Mouse (Mus musculus): ENCODE measurements around the gene Adgrb3. TPM values are rescaled to one million over a fixed set of nuclear protein-coding genes. Genes with fewer than 3 reads are reported as not detected.
A peak's percentile ranks its signal among the peaks of the same experiment; 100 is the strongest.

The Adgrb3 gene
- total RNA-seq, 4 experiments from 2014 or later, result 0.70 to 1.9 (median 1.4) TPM

- no peak for DNase-seq
Observed at GRCm38 (mm10) chr1:25250562-25250961, 578.9 kb downstream of the Adgrb3 start.

GRCm38 (mm10) chr1:25242436-25242835 lies 587.1 kb downstream of the Adgrb3 start:
- DNase-seq, result no peak

- DNase-seq, result no peak
Observed at GRCm38 (mm10) chr1:25229245-25229750, 600.2 kb downstream of the Adgrb3 start.

- DNase-seq, result peak; percentile 26
Observed at GRCm38 (mm10) chr1:25228381-25229244, 600.9 kb downstream of the Adgrb3 start.

GRCm38 (mm10) chr1:25227880-25228279 lies 601.6 kb downstream of the Adgrb3 start:
- no peak for DNase-seq

GRCm38 (mm10) chr1:25204636-25205035 lies 624.9 kb downstream of the Adgrb3 start:
- no peak for DNase-seq

GRCm38 (mm10) chr1:25199392-25199791 lies 630.1 kb downstream of the Adgrb3 start:
- no peak for DNase-seq

GRCm38 (mm10) chr1:25191986-25192385 lies 637.5 kb downstream of the Adgrb3 start:
- DNase-seq, result no peak

- no peak for DNase-seq
Observed at GRCm38 (mm10) chr1:25189261-25189660, 640.2 kb downstream of the Adgrb3 start.

- DNase-seq, result no peak
Observed at GRCm38 (mm10) chr1:25185909-25186308, 643.6 kb downstream of the Adgrb3 start.

- DNase-seq, result no peak
Observed at GRCm38 (mm10) chr1:25181881-25182280, 647.6 kb downstream of the Adgrb3 start.

GRCm38 (mm10) chr1:25180615-25181014 lies 648.9 kb downstream of the Adgrb3 start:
- no peak for DNase-seq

GRCm38 (mm10) chr1:25179860-25180582 lies 649.5 kb downstream of the Adgrb3 start:
- no peak for DNase-seq

GRCm38 (mm10) chr1:25178347-25179130 lies 651.0 kb downstream of the Adgrb3 start:
- no peak for DNase-seq

- no peak for DNase-seq
Observed at GRCm38 (mm10) chr1:25167120-25167519, 662.4 kb downstream of the Adgrb3 start.

- DNase-seq, result no peak
Observed at GRCm38 (mm10) chr1:25166036-25166796, 663.3 kb downstream of the Adgrb3 start.

- DNase-seq, result no peak
Observed at GRCm38 (mm10) chr1:25163561-25163960, 665.9 kb downstream of the Adgrb3 start.

GRCm38 (mm10) chr1:25146206-25146605 lies 683.3 kb downstream of the Adgrb3 start:
- DNase-seq, result no peak

- no peak for DNase-seq
Observed at GRCm38 (mm10) chr1:25132150-25132824, 697.2 kb downstream of the Adgrb3 start.

GRCm38 (mm10) chr1:25115512-25115911 lies 714.0 kb downstream of the Adgrb3 start:
- DNase-seq, result no peak

GRCm38 (mm10) chr1:25107500-25108101 lies 721.9 kb downstream of the Adgrb3 start:
- no peak for DNase-seq
